Mouse (Mus musculus): ENCODE data around the gene Cdca4.

Gene Cdca4

GRCm38 (mm10) chr12:112774481-112774880, 54.7 kb downstream of the Cdca4 start:
- Histone ChIP-seq H3K27me3 (ENCODE audit: control insufficient read depth, insufficient read depth, low read length, poor library complexity, severe bottlenecking) (no peaks in the 10 kb centered on the region), H3K36me3 (ENCODE audit: control insufficient read depth, insufficient read depth, low read length, poor library complexity, severe bottlenecking) (no peaks in the 10 kb centered on the region; the same call in 1 of the 2 replicates)
- no peak for DNase-seq (ENCODE audit: low read depth, low spot score)

GRCm38 (mm10) chr12:112774026-112774425, 55.2 kb downstream of the Cdca4 start:
- no peaks in the 10 kb centered on the region for H3K27me3 ChIP-seq (ENCODE audit: control insufficient read depth, insufficient read depth, low read length, poor library complexity, severe bottlenecking)
- H3K36me3 ChIP-seq (ENCODE audit: control insufficient read depth, insufficient read depth, low read length, poor library complexity, severe bottlenecking), result no peaks in the 10 kb centered on the region; the same call in 1 of the 2 replicates
- DNase-seq (ENCODE audit: low read depth, low spot score), result no peak

GRCm38 (mm10) chr12:112773366-112773765, 55.9 kb downstream of the Cdca4 start:
- no peak for DNase-seq (ENCODE audit: low read depth, low spot score)
- H3K36me3 ChIP-seq (ENCODE audit: control insufficient read depth, insufficient read depth, low read length, poor library complexity, severe bottlenecking), result peaks cover 4% of the 10 kb centered on the region
- no peaks in the 10 kb centered on the region for H3K27me3 ChIP-seq (ENCODE audit: control insufficient read depth, insufficient read depth, low read length, poor library complexity, severe bottlenecking)

- no peak for DNase-seq (ENCODE audit: low read depth, low spot score)
- peaks cover 9% of the 10 kb centered on the region for H3K36me3 ChIP-seq (ENCODE audit: control insufficient read depth, insufficient read depth, low read length, poor library complexity, severe bottlenecking)
- H3K27me3 ChIP-seq (ENCODE audit: control insufficient read depth, insufficient read depth, low read length, poor library complexity, severe bottlenecking), result no peaks in the 10 kb centered on the region
Measured at GRCm38 (mm10) chr12:112772306-112772705, 56.9 kb downstream of the Cdca4 start.

GRCm38 (mm10) chr12:112770396-112770795, 58.8 kb downstream of the Cdca4 start:
- H3K36me3 ChIP-seq (ENCODE audit: control insufficient read depth, insufficient read depth, low read length, poor library complexity, severe bottlenecking), result peaks cover 16% of the 10 kb centered on the region
- no peak for DNase-seq (ENCODE audit: low read depth, low spot score)

More at GRCm38 (mm10) chr12:112770396-112770795, 58.8 kb downstream of the Cdca4 start:
- H3K27me3 ChIP-seq (ENCODE audit: control insufficient read depth, insufficient read depth, low read length, poor library complexity, severe bottlenecking), result no peaks in the 10 kb centered on the region

All from splenic B cell, adult 2 months (primary cell).